Mouse (Mus musculus) midbrain, embryonic 10.5 days (tissue): ENCODE measurements around the gene Brf1. TPM values are rescaled to one million over a fixed set of nuclear protein-coding genes. Genes with fewer than 3 reads are reported as not detected.

Experiments used
- DNase-seq: peaks from one replicate; pipeline ENCODE4 v3.0.0-alpha.2; 2017; ENCODE audit warnings: low spot score
- H3K27ac ChIP-seq: fragments of 300-500 bp; sonication (generic); replicated peaks from 2 replicates; pipeline ENCODE4 v1.5.1; 2016; ENCODE audit warnings: mild to moderate bottlenecking
- H3K27me3 ChIP-seq: fragments of 300-500 bp; sonication (generic); 2 replicates; pipeline ENCODE4 v1.6.1; 2016; ENCODE audit warnings: low read depth, mild to moderate bottlenecking; ENCODE audit not compliant: poor library complexity, severe bottlenecking
- H3K36me3 ChIP-seq: fragments of 300-500 bp; sonication (generic); 2 replicates; pipeline ENCODE4 v1.6.1; 2016; ENCODE audit warnings: mild to moderate bottlenecking, moderate library complexity
- H3K4me1 ChIP-seq: fragments of 300-500 bp; sonication (generic); 2 replicates; pipeline ENCODE4 v1.6.1; 2016
- H3K4me3 ChIP-seq: fragments of 300-500 bp; sonication (generic); 2 replicates; pipeline ENCODE4 v1.5.1; 2016; ENCODE audit warnings: mild to moderate bottlenecking, moderate library complexity
- H3K9me3 ChIP-seq: fragments of 300-500 bp; sonication (generic); replicated peaks from 2 replicates; pipeline ENCODE4 v1.6.1; 2016; ENCODE audit warnings: mild to moderate bottlenecking
- WGBS: fragments of 180-500 bp; shearing (Covaris S2); methylation state at CpG from one replicate; pipeline ENCODE4 v1.1.7; 2016; 5-methylcytosine and 5-hydroxymethylcytosine counted together
- polyA plus RNA-seq: library from polyadenylated mRNA; unstranded; fragments of >200 nt; fragmentation: Nextera tagmentation; extraction: Ambion mirVana; gene quantifications from 2 replicates; pipeline ENCODE4 v1.2.1, GENCODE M21; 2016

Gene Brf1
- polyA plus RNA-seq, 1 experiment from 2014 or later = 51.6 TPM

DNA sequence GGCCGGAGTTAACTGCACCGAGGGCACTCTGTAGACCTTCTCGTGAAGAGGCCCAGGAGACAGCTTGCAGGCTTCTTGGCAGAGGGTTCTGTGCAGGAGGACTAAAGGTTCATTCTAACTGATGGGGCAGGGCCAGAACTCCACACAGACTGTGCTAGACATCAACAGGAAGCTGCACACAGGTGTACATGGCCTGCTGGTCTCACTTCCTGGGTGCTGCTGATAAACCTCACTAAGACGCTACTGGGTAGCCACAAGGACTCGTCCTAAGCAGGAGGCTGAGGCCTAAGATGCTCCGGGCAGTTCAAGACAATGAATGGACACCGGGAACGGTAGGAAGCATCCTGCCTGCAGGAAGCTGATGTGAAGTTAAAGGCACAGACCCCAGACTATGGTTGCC is 41.1 kb downstream of the Brf1 start:
- H3K4me1 ChIP-seq = peaks cover 8% of the 10 kb centered on the region; the same call in 1 of the 2 replicates
- no peak overlapping the region for H3K4me3 ChIP-seq
- H3K9me3 ChIP-seq = no peaks in the 10 kb centered on the region
- no peaks in the 10 kb centered on the region for H3K27me3 ChIP-seq
- DNase-seq = no peak
- no peak overlapping the region for H3K27ac ChIP-seq
- peaks cover 77% of the 10 kb centered on the region for H3K36me3 ChIP-seq
- WGBS = 90% methylated on average over 8 of the region's 8 CpGs

- Histone ChIP-seq H3K4me3 (no peak overlapping the region), H3K27me3 (no peaks in the 10 kb centered on the region), H3K9me3 (no peaks in the 10 kb centered on the region), H3K27ac (no peak overlapping the region), H3K36me3 (peaks cover 65% of the 10 kb centered on the region), H3K4me1 (peaks cover 8% of the 10 kb centered on the region; the same call in 1 of the 2 replicates)
- WGBS = 54% methylated on average over 4 of the region's 4 CpGs
- DNase-seq = peak; percentile 47
These were observed 42.2 kb downstream of the Brf1 start for GRCm38 (mm10) chr12:112958303-112958702.

GRCm38 (mm10) chr12:112955800-112956199 is 44.7 kb downstream of the Brf1 start:
- Histone ChIP-seq H3K4me1 (peaks cover 19% of the 10 kb centered on the region), H3K9me3 (no peaks in the 10 kb centered on the region), H3K4me3 (no peak overlapping the region), H3K27me3 (peaks cover 9% of the 10 kb centered on the region; the same call in 1 of the 2 replicates), H3K36me3 (peaks cover 40% of the 10 kb centered on the region), H3K27ac (no peak overlapping the region)
- peak; percentile 78 for DNase-seq
- 36% methylated on average over 4 of the region's 4 CpGs for WGBS

GRCm38 (mm10) chr12:112952926-112953565 is 47.5 kb downstream of the Brf1 start:
- Histone ChIP-seq H3K4me1 (peaks cover 39% of the 10 kb centered on the region), H3K9me3 (no peaks in the 10 kb centered on the region), H3K27me3 (peaks cover 18% of the 10 kb centered on the region), H3K36me3 (peaks cover 17% of the 10 kb centered on the region), H3K27ac (no peak overlapping the region), H3K4me3 (no peak overlapping the region)
- no peak for DNase-seq
- 82% methylated on average over 3 of the region's 3 CpGs for WGBS

DNA sequence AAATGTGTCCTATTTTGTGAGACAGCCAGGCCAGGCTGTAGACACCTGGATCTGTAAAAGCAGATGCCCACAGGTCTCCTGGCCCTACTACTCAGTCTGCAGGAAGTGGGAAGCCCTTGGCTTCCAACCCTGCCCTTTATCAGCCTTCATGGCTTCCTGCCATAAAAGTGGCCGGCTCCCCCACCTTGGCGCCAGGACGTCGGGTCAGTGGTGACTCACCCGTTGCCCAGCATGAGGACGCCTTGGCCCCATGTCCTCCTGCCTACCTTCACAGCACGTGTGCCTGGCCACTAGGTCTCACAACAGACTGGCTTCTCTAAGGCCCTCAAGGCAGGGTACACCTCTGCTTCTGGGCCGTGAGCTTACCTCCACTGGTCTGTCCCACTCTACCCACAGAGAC is 48.1 kb downstream of the Brf1 start:
- Histone ChIP-seq H3K27me3 (peaks cover 18% of the 10 kb centered on the region), H3K4me3 (no peak overlapping the region), H3K27ac (no peak overlapping the region), H3K9me3 (no peaks in the 10 kb centered on the region), H3K4me1 (peaks cover 45% of the 10 kb centered on the region), H3K36me3 (peaks cover 12% of the 10 kb centered on the region)
- WGBS = 78% methylated on average over 8 of the region's 8 CpGs
- DNase-seq = no peak

DNA sequence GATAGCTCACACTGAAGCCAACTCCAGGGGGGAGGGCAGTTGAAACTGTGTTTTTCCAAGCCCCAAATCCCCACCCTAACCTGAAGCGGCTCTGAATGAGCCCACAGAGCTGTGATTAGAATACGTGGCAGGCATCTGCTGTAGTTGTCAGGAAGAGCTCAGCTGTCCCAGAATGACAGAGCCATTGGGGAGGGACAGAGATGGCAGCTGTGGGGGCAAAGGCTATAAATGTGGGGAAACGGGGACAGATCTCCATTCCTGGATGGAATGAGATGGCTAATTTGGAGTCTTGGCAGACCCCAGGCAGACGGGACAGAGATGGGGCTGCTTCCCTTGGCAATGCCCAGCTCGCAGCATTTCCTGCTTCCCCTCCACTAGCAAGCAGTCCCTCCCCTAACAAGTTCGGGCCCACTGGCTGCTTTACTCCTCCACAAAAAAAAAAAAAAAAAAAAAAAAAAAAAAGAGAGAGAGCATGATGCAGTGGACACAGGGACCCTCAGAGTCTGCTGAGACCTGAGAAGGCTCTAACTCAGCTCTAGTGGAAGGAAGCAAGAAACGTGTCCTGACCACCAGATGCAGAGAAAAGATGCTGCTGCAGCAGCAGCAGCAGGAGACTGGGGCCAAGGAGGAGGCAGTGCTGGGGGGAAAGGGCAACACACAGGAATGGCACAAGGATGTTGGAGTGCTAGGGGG is 49.2 kb downstream of the Brf1 start:
- 37% methylated on average over 7 of the region's 7 CpGs for WGBS
- peak overlapping the region; percentile 94 for H3K27ac ChIP-seq
- peak overlapping the region; percentile 62; the same call in 1 of the 2 replicates for H3K4me3 ChIP-seq
- peaks cover 18% of the 10 kb centered on the region for H3K27me3 ChIP-seq
- H3K9me3 ChIP-seq = no peaks in the 10 kb centered on the region
- DNase-seq = no peak
- H3K4me1 ChIP-seq = peaks cover 45% of the 10 kb centered on the region
- H3K36me3 ChIP-seq = peaks cover 3% of the 10 kb centered on the region; the same call in 1 of the 2 replicates

DNA sequence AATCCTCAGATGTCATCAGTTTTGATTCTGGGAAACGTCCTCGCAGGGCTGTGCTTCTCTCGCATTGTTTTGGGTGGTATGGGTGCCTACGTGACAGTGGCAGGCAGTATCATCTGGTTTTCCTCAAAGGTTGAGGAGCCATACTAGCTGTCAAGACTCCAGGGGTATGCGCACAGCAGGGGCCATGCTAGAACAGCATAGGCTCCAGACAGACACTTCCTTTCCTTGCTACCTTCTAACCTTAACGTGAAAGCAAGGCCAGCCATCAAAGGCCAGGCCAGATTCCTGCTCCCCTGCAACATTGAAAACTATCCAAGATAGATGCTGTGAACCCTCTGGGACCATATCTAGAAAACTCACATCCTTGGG is 49.8 kb downstream of the Brf1 start:
- H3K9me3 ChIP-seq = no peaks in the 10 kb centered on the region
- no peak for DNase-seq
- H3K4me1 ChIP-seq = peaks cover 41% of the 10 kb centered on the region
- peaks cover 18% of the 10 kb centered on the region for H3K27me3 ChIP-seq
- H3K27ac ChIP-seq = peak overlapping the region; percentile 94
- H3K36me3 ChIP-seq = 0 out of 2 replicates have a peak, but pooled peaks cover 3% of the 10 kb centered on the region
- peak overlapping the region; percentile 62 for H3K4me3 ChIP-seq
- 9% methylated on average over 6 of the region's 6 CpGs for WGBS

DNA sequence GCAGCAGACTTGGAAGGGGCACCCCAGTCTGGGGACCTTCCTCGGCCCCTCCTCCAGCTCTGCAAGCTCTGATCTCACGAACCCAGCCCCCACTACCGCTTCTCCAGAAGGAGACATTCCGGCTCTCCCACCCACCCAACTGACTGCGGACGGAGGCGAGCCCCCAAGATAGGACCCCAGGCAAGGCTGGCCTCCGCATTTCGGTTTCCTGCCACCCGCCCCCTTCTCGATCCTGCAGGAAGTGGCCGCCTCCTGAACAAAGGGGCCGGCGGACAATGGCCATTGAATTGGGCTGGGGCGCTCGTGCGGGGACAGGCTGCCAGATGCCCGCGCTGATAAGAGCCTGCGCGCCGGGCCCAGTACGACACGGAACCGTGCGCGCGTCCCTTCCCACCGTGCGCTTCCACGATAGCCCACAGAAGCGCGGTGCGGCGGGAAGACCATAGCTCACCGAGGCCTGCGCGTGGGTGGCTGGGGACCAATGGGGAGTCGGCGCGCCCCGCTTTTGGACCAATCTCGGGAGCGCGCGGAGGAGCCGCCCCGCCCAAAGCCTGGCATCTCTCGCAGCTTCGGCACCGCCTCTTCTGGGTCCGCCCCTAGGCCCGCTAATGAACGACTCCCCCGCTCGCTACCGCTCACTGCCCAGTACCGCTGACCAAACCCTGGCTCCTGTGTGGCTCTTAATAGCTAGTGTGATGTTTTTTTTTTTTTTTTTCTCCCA is 50.3 kb downstream of the Brf1 start:
- H3K36me3 ChIP-seq = 0 out of 2 replicates have a peak, but pooled peaks cover 3% of the 10 kb centered on the region
- H3K4me3 ChIP-seq = peak overlapping the region; percentile 62
- no peaks in the 10 kb centered on the region for H3K9me3 ChIP-seq
- H3K4me1 ChIP-seq = peaks cover 41% of the 10 kb centered on the region
- peaks cover 18% of the 10 kb centered on the region for H3K27me3 ChIP-seq
- under 1% methylated on average over 58 of the region's 58 CpGs for WGBS
- DNase-seq = peak; percentile 90
- peak overlapping the region; percentile 94 for H3K27ac ChIP-seq

DNA sequence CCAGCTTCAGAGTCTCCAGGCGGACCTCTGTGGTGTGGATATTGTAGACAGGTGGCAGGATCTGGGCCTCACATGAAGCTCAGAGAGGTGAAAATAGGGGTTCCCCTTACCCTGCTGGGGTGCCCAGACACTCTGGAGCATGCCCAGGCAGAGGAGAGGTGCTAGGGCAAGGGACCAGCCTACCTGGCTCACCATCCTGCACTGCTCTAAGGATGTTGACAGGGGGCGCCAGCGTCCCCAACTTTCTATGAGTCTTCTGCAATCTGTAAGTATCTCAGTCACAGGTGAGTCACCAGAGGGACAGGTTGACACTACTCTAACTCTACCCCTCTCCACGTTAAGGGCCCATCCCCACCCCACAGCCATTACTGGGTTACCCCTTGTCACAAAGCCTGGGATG is 53.2 kb downstream of the Brf1 start:
- peaks cover 45% of the 10 kb centered on the region for H3K4me1 ChIP-seq
- H3K27ac ChIP-seq = no peak overlapping the region
- 26% methylated on average over 4 of the region's 4 CpGs for WGBS

DNA sequence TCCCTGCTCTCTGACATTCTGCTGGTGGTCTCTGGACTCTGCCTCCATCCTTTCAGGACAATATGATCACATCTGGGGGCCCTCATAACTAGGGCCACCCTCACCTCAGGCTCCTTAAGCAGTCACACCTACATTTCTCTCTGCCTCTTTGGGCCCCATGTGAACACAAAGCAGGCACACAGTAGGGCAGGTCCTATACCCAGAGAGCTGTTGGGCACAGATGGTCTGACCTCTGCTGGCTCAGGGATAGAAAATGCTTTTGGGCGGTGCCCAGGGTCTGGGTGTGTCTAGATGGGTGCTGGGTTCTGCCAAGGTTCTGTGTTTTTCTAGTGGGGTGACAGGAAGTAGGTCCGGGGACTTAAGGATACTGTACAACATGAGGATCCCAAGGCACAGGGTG is 56.8 kb downstream of the Brf1 start:
- H3K4me1 ChIP-seq = peaks cover 49% of the 10 kb centered on the region

More for the DNA sequence above, 53.2 kb downstream of the Brf1 start:
- H3K4me3 ChIP-seq = no peak overlapping the region
- DNase-seq = no peak
- no peaks in the 10 kb centered on the region for H3K36me3 ChIP-seq
- peaks cover 27% of the 10 kb centered on the region for H3K27me3 ChIP-seq
- H3K9me3 ChIP-seq = no peaks in the 10 kb centered on the region

GRCm38 (mm10) chr12:112941776-112942713 is 58.5 kb downstream of the Brf1 start, which contains the start of gene Nudt14:
Nudt14 (minus strand) TSS chr12:112942124.
- peaks cover 21% of the 10 kb centered on the region; the same call in 1 of the 2 replicates for H3K27me3 ChIP-seq
- DNase-seq = peak; percentile 83
- no peaks in the 10 kb centered on the region for H3K36me3 ChIP-seq
- H3K4me3 ChIP-seq = peak within 1 kb of the TSS; percentile 76
- H3K9me3 ChIP-seq = no peaks in the 10 kb centered on the region
- H3K4me1 ChIP-seq = peaks cover 53% of the 10 kb centered on the region
- 2% methylated on average over 58 of the region's 58 CpGs for WGBS
- peak within 1 kb of the TSS; percentile 95 for H3K27ac ChIP-seq

More for the DNA sequence above, 56.8 kb downstream of the Brf1 start:
- WGBS = 87% methylated on average over 2 of the region's 2 CpGs
- DNase-seq = no peak
- H3K4me3 ChIP-seq = no peak overlapping the region
- H3K36me3 ChIP-seq = no peaks in the 10 kb centered on the region
- peaks cover 23% of the 10 kb centered on the region for H3K27me3 ChIP-seq
- H3K27ac ChIP-seq = no peak overlapping the region
- H3K9me3 ChIP-seq = no peaks in the 10 kb centered on the region
